Mouse (Mus musculus): ENCODE measurements around the gene Fgfr2. TPM values are rescaled to one million over a fixed set of nuclear protein-coding genes. Genes with fewer than 3 reads are reported as not detected.
A peak's percentile ranks its signal among the peaks of the same experiment; 100 is the strongest.

Gene Fgfr2
- polyA plus RNA-seq, 1 experiment from 2014 or later, result 81.1 TPM

DNA sequence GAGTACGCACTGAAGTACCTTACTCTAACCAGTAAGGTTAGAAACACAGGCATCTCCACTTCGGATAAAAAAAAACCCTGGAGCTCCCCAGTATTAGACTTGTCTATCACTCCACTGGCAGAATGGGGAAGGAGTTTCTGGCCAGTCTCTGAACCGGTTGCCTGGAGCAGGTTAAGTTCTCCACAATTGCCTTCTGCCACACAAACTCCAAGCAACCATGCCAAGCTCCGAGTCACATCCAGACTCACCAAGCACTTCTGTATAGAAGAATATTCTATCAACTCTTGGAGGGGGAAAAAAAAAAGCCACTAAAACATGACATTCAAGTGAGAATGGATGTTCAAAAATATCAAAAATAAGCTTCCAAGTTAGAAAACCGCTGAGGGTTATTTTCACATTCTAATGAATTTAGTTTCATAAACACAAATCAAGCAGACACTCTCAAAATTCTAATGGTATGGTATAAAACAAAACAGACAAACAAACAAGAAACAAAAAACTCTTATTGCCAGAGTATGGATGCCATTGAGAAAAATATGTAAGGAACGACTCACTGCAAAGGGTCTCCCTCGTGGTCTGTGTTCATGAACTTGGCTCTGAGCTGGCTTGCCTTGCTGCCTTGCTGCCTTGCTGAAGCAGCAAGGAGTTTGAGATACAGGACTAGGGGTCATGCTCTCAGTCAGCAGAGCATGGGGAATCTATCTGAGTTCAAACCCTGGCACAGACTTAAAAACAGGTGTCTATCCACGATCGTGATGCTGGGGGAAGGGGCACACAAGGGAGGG, 28.2 kb downstream of the Fgfr2 start:
- ATAC-seq (ENCODE audit: low FRiP score), result no peak
- Histone ChIP-seq H3K4me3 (no peak overlapping the region), H3K9me3 (replicated peaks) (no peaks in the 10 kb centered on the region), H3K27ac (no peak overlapping the region), H3K36me3 (0 out of 2 replicates have a peak, but pooled peaks cover 4% of the 10 kb centered on the region), H3K27me3 (no peaks in the 10 kb centered on the region), H3K9ac (no peak overlapping the region), H3K4me1 (peaks cover 33% of the 10 kb centered on the region), H3K4me2 (replicated peaks) (no peak overlapping the region)
- WGBS, result 85% methylated on average over 9 of the region's 9 CpGs

DNA sequence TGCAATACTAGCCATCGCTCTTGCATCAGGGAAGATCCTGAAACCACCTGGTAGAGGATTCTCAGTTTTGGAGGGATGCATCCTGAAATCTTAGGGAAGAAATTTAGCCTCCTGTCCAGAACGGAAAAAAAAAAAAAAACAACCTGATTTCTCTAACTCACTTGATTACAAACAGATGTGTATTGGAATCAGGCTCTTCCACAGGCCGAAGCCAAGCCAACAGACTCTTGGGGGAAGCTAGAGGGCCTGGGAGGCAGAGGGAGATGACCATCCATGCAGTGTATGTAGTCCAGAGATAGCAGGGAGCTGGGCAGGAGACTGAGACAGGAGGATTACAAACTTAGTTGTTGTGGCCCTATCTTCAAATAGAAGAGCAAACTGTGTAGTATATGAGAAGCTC, 29.0 kb downstream of the Fgfr2 start:
- Histone ChIP-seq H3K9ac (no peak overlapping the region), H3K4me1 (peaks cover 34% of the 10 kb centered on the region), H3K9me3 (replicated peaks) (no peaks in the 10 kb centered on the region), H3K4me2 (replicated peaks) (no peak overlapping the region), H3K4me3 (no peak overlapping the region), H3K27me3 (no peaks in the 10 kb centered on the region), H3K36me3 (0 out of 2 replicates have a peak, but pooled peaks cover 4% of the 10 kb centered on the region), H3K27ac (no peak overlapping the region)
- no peak for ATAC-seq (ENCODE audit: low FRiP score)
- 73% methylated on average over 3 of the region's 3 CpGs for WGBS

DNA sequence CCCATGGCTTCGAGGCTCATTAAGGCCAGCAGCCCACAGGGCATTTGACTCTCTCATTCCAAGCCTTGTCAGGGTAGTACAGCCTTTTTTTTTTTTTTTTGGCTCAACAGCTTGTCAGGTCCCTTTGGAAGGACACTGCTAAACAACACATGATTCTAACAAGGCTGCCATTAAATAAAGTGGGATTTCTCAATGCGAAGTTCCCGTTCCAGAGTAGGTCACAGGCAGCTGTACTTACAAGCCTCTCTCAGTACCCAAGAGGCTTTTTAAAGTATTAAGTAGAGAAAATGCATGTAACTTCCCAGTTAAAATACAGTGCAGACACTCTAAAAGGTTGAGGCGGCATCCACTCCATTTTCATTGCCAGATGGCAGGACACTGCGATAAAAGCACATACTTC, 29.4 kb downstream of the Fgfr2 start:
- H3K4me3 ChIP-seq, result no peak overlapping the region
- H3K27ac ChIP-seq, result no peak overlapping the region
- 0 out of 2 replicates have a peak, but pooled peaks cover 4% of the 10 kb centered on the region for H3K36me3 ChIP-seq
- H3K9me3 ChIP-seq (replicated peaks), result no peaks in the 10 kb centered on the region
- no peak overlapping the region for H3K4me2 ChIP-seq (replicated peaks)
- peaks cover 37% of the 10 kb centered on the region for H3K4me1 ChIP-seq
- no peak for ATAC-seq (ENCODE audit: low FRiP score)
- no peak overlapping the region for H3K9ac ChIP-seq
- no peaks in the 10 kb centered on the region for H3K27me3 ChIP-seq
- WGBS, result 91% methylated on average over 5 of the region's 5 CpGs

DNA sequence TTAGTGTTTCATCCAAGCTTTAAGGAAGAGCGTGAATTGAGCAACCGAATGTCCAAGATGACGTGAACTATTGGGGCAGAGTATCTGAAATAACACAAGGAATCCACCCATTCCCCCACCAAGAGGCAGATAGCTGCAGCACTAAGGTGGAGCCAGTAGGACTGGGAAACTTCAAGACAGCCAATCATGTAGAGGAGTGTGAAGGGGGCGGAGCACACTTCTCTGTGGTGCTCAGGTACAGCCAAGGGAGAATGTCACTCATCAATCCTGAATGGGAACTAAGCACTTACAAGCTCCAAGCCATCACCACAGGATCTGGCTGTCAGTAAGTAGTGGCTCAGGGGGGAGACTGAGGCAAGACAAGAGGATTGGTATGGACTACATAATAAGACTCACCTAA, 32.5 kb downstream of the Fgfr2 start:
- H3K36me3 ChIP-seq, result 0 out of 2 replicates have a peak, but pooled peaks cover 4% of the 10 kb centered on the region
- WGBS, result 86% methylated on average over 4 of the region's 4 CpGs
- no peaks in the 10 kb centered on the region for H3K9me3 ChIP-seq (replicated peaks)
- no peak overlapping the region for H3K9ac ChIP-seq
- 0 out of 2 replicates have a peak overlapping the region, but pooled peaks have one; percentile 12 for H3K27ac ChIP-seq
- no peak for ATAC-seq (ENCODE audit: low FRiP score)
- H3K27me3 ChIP-seq, result no peaks in the 10 kb centered on the region
- peaks cover 31% of the 10 kb centered on the region for H3K4me1 ChIP-seq
- no peak overlapping the region for H3K4me3 ChIP-seq
- no peak overlapping the region for H3K4me2 ChIP-seq (replicated peaks)

DNA sequence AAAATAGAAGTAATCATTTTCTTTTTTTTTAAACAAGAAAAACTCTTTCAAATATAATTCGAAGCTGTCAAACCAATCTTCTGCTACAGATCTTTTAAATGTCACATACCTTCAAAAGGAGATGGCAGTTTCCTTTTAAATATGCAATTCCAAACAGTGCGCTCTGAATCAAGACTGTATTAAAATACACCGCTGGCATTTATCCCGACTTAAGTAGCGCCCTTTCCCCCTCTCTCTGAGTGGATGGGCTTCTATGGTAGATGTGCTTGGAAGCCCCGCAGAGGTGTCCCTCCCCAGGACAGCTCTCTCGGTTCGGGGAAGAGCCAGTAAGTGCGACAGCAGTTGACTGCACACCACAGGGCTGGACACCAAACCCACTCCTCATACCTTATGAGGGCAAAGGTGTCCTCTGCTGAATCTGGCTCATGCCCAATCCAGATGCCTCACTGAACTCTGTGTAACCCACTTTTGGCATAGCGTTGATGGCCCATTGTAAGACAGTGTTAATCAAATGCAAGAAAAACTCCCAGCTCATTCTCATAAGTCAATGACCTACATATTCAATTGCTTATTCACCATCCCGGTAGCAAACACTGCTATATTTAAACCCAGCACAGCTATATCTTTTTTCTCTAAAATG, 33.4 kb downstream of the Fgfr2 start:
- H3K4me2 ChIP-seq (replicated peaks), result no peak overlapping the region
- H3K27me3 ChIP-seq, result no peaks in the 10 kb centered on the region
- H3K36me3 ChIP-seq, result 0 out of 2 replicates have a peak, but pooled peaks cover 4% of the 10 kb centered on the region
- H3K9me3 ChIP-seq (replicated peaks), result no peaks in the 10 kb centered on the region
- no peak for ATAC-seq (ENCODE audit: low FRiP score)
- no peak overlapping the region for H3K27ac ChIP-seq
- H3K4me1 ChIP-seq, result peaks cover 33% of the 10 kb centered on the region
- no peak overlapping the region for H3K9ac ChIP-seq
- 79% methylated on average over 11 of the region's 11 CpGs for WGBS
- no peak overlapping the region for H3K4me3 ChIP-seq

DNA sequence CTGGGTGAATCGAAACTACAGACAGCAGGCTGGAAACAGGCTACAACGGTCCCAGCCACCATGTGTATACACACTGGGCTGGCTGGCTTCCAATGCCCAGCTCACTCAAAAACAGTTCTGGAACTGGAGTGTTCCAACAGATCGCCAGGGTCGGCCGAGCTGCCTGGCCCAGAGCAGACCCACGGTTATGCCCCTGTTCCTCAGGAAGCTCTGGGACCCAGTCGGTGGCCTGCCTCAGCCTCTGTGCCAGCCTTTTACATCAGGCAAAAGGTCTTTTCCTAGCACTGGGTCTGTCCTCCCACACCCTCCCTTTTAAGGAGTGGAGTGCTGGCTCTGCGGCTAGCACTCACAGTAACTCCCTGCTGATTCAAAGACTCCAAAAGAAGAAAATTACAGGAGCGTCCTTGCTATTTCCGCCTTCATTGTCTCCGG, 34.3 kb downstream of the Fgfr2 start:
- no peak overlapping the region for H3K4me3 ChIP-seq
- peak overlapping the region; percentile 73 for H3K27ac ChIP-seq
- no peak overlapping the region for H3K4me2 ChIP-seq (replicated peaks)
- H3K9ac ChIP-seq, result no peak overlapping the region
- 0 out of 2 replicates have a peak, but pooled peaks cover 5% of the 10 kb centered on the region for H3K36me3 ChIP-seq
- no peak for ATAC-seq (ENCODE audit: low FRiP score)
- WGBS, result 54% methylated on average over 11 of the region's 11 CpGs
- no peaks in the 10 kb centered on the region for H3K27me3 ChIP-seq
- H3K4me1 ChIP-seq, result peaks cover 39% of the 10 kb centered on the region
- H3K9me3 ChIP-seq (replicated peaks), result no peaks in the 10 kb centered on the region

DNA sequence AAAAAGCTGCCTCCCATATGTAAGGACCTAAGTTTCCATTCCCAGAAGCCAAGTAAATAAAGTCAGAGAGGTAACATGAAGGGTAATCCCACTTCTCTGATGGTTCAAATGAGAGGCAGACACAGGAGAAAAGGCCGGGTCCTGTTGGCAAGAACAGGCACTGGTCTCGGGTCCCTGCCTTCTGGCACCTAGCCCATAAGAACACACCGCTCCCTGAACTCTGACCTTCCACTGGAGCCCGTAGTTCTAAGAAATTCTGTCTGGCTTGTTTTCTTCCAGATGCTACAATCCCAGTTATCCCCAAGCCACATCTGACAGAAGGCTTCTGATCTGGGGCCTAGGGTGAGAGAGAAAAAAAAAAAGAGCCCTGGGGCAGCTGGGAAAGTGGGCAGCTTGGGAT, 34.7 kb downstream of the Fgfr2 start:
- H3K36me3 ChIP-seq, result 0 out of 2 replicates have a peak, but pooled peaks cover 6% of the 10 kb centered on the region
- H3K9ac ChIP-seq, result no peak overlapping the region
- H3K27me3 ChIP-seq, result no peaks in the 10 kb centered on the region
- WGBS, result 85% methylated on average over 4 of the region's 4 CpGs
- ATAC-seq (ENCODE audit: low FRiP score), result no peak
- H3K4me3 ChIP-seq, result no peak overlapping the region
- H3K27ac ChIP-seq, result peak overlapping the region; percentile 73
- H3K9me3 ChIP-seq (replicated peaks), result no peaks in the 10 kb centered on the region
- H3K4me2 ChIP-seq (replicated peaks), result no peak overlapping the region
- peaks cover 35% of the 10 kb centered on the region for H3K4me1 ChIP-seq

DNA sequence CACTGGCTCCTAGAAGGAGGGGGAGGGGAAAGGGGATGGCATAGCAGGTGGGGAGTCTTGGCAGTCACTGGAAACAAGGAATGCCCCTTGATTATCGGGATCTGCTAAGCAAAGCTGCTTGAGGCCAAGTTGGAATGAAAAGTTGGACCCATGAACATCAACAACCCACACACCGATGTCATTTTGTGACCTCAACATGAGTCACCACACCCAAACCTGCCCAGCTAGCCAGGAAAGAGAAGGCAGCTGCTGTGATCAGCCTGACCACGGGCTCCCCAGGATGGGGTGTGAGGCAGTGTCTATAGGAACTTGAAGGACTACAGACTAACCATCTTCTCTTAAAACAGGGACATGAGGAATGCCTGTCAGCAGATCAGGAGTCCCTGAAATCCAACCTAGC, 37.7 kb downstream of the Fgfr2 start:
- Histone ChIP-seq H3K27me3 (no peaks in the 10 kb centered on the region), H3K4me1 (peaks cover 50% of the 10 kb centered on the region), H3K4me2 (replicated peaks) (no peak overlapping the region), H3K9me3 (replicated peaks) (no peaks in the 10 kb centered on the region), H3K4me3 (no peak overlapping the region), H3K27ac (no peak overlapping the region), H3K9ac (no peak overlapping the region), H3K36me3 (0 out of 2 replicates have a peak, but pooled peaks cover 3% of the 10 kb centered on the region)
- ATAC-seq (ENCODE audit: low FRiP score), result no peak
- 89% methylated on average over 3 of the region's 3 CpGs for WGBS

DNA sequence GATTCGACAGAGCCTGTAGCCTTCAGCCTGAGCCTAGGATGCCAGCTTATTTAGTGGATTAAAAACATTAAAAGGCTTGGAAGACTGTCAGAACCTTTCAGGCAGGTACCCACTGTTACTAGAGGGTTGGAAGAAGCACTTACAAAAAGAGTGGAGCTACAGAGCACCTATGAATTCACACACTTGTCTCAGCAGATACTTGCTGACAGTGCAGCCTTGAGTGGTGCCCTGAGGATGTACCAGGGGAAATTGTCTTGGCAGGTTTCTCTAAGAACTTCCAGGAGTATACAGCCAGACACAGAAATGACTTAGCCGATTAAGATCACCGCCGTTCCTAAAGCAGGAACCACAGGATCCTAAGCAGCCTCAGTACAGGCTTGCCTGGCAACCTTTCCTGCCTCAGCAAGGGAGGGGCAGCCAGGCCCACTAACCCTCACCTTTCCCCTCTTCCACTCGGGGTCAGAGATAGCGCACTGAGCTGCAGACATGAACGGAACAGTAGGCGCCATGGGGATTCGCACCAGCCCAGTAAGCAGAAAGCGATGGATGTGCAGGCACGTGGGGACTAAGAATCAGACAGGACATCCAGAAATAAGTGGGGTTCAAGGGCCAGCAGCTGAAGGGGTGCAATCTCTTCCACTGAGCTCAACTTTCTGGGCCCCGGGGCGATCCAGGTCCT, 39.1 kb downstream of the Fgfr2 start:
- Histone ChIP-seq H3K36me3 (0 out of 2 replicates have a peak, but pooled peaks cover 6% of the 10 kb centered on the region), H3K27me3 (no peaks in the 10 kb centered on the region), H3K9ac (no peak overlapping the region), H3K4me3 (no peak overlapping the region), H3K4me2 (replicated peaks) (no peak overlapping the region), H3K27ac (no peak overlapping the region), H3K9me3 (replicated peaks) (no peaks in the 10 kb centered on the region), H3K4me1 (peaks cover 42% of the 10 kb centered on the region)
- no peak for ATAC-seq (ENCODE audit: low FRiP score)
- 89% methylated on average over 13 of the region's 13 CpGs for WGBS

DNA sequence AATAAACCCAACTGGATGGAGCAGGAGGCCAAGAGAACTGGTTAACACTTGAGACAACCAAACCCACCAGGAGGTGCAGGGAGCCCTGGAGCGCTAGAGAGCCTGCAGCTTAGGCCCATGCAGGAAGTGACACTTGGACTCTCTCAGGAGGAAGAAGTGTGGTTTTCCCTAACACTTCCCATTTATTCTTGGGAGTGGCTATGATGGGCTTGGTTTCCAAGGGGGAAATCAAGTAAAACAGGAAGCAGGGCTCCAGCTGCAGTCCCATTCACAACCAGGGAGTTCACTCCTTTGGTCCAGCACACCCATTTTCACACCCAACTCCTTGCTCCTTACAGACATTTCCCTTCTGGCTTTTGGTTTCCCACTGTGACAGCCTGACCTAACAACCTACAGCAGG, 44.2 kb downstream of the Fgfr2 start:
- Histone ChIP-seq H3K4me2 (replicated peaks) (no peak overlapping the region), H3K27me3 (no peaks in the 10 kb centered on the region), H3K9me3 (replicated peaks) (no peaks in the 10 kb centered on the region), H3K36me3 (peaks cover 9% of the 10 kb centered on the region; the same call in 1 of the 2 replicates), H3K27ac (no peak overlapping the region), H3K9ac (no peak overlapping the region), H3K4me3 (no peak overlapping the region), H3K4me1 (peaks cover 43% of the 10 kb centered on the region)
- WGBS, result 93% methylated on average over 1 of the region's 1 CpGs
- no peak for ATAC-seq (ENCODE audit: low FRiP score)

DNA sequence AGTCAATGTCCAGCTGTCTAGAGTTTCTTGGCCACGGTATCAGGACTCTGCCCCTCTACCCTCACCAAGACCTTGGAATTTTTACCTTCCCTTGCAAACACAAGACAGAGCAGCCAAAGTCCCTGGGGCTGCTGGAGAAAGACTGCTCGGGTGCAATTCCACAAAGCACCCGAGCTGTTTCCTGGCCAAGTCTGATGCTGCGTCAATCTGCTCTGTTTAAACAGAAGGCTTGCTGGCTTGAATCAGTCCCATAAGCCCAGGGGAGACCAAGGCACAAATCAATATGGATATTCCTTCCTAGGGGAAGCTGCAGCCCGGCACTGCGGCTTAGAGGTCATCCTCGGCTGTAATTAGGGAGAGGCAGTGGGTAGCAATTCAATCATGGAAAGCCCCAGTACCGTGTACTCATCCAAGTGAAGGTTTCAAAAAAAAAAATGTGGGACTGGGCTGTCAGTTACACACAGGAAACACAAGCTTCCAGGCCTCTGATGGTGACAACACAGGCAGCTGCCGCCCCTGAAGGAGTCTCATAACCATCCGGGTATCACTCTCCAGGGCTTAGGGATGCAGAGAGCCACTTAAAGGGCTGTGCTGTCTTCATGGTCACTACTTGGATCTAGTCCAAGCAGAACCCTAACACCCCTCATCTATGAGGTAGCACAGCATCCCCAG, 48.6 kb downstream of the Fgfr2 start:
- H3K27me3 ChIP-seq, result no peaks in the 10 kb centered on the region
- H3K4me3 ChIP-seq, result no peak overlapping the region
- peaks cover 59% of the 10 kb centered on the region for H3K4me1 ChIP-seq
- no peak overlapping the region for H3K9ac ChIP-seq
- H3K36me3 ChIP-seq, result peaks cover 9% of the 10 kb centered on the region; the same call in 1 of the 2 replicates
- no peaks in the 10 kb centered on the region for H3K9me3 ChIP-seq (replicated peaks)
- ATAC-seq (ENCODE audit: low FRiP score), result peak; percentile 32; the same call in 1 of the 2 replicates
- no peak overlapping the region for H3K4me2 ChIP-seq (replicated peaks)
- peak overlapping the region; percentile 19 for H3K27ac ChIP-seq
- WGBS, result 47% methylated on average over 10 of the region's 10 CpGs

Measured in hindbrain, embryonic 12.5 days (tissue).